Mouse (Mus musculus): ENCODE data around the gene Hoxd11.

Hoxd11 gene

GRCm38 (mm10) chr2:74728303-74728680 is 48.9 kb downstream of the Hoxd11 start:
- 12% methylated on average over 13 of the region's 13 CpGs for WGBS

- 7% methylated on average over 8 of the region's 8 CpGs for WGBS
These were observed 51.0 kb downstream of the Hoxd11 start for GRCm38 (mm10) chr2:74730331-74730730.

- WGBS: 6% methylated on average over 9 of the region's 9 CpGs
These were observed 52.6 kb downstream of the Hoxd11 start for GRCm38 (mm10) chr2:74731799-74732512.

GRCm38 (mm10) chr2:74732513-74733316 is 53.4 kb downstream of the Hoxd11 start:
- 2% methylated on average over 52 of the region's 52 CpGs for WGBS

GRCm38 (mm10) chr2:74733317-74733661 is 53.9 kb downstream of the Hoxd11 start:
- WGBS: 3% methylated on average over 16 of the region's 16 CpGs

- 4% methylated on average over 6 of the region's 6 CpGs for WGBS
These were observed 54.4 kb downstream of the Hoxd11 start for GRCm38 (mm10) chr2:74733765-74734164.

- 4% methylated on average over 13 of the region's 13 CpGs for WGBS
These were observed 55.1 kb downstream of the Hoxd11 start for GRCm38 (mm10) chr2:74734451-74734850.

GRCm38 (mm10) chr2:74734996-74735811 is 55.8 kb downstream of the Hoxd11 start:
- WGBS: 3% methylated on average over 27 of the region's 27 CpGs

GRCm38 (mm10) chr2:74735851-74736687 is 56.7 kb downstream of the Hoxd11 start:
- WGBS: 2% methylated on average over 42 of the region's 42 CpGs
